29 mouse cellular contexts compared by ENCODE assay signal in genomic region chr14:101617680-101618079, GRCm38 (mm10). TPM values are rescaled to one million over a fixed set of nuclear protein-coding genes. Genes with fewer than 3 reads are reported as not detected.
DNase-seq lines count a peak whose midpoint lies in the region; ATAC-seq and TF ChIP-seq lines count a peak whose summit lies in the region.
"Had no signal": no experiment of that assay in that cellular context is flagged by ENCODE, and none has a peak within 500 bp of the region (broad histone marks: within the 10 kb centered on the region; RNA-seq: fewer than 3 reads in every experiment).

No protein-coding gene starts in this region.

- no peak overlapping the region for H3K9ac ChIP-seq in stomach, postnatal 0 days (ENCODE audit: low read length)
- H3K9ac ChIP-seq: embryonic facial prominence, embryonic 12.5 days; forebrain, embryonic 12.5 days; heart, embryonic 15.5 days; hindbrain, embryonic 14.5 days; limb, embryonic 12.5 days; liver, embryonic 13.5 days had no signal

- no peak for TF ChIP-seq EP300 in stomach, postnatal 0 days (optimal IDR thresholded peaks at IDR 0.05)

- H3K9me3 ChIP-seq in stomach, postnatal 0 days (ENCODE audit: control insufficient read depth, low read length) = no peaks in the 10 kb centered on the region
- H3K9me3 ChIP-seq: embryonic facial prominence, embryonic 12.5 days; forebrain, embryonic 12.5 days; heart, embryonic 15.5 days; limb, embryonic 12.5 days; liver, embryonic 13.5 days had no signal

- no peak overlapping the region for H3K4me3 ChIP-seq in stomach, postnatal 0 days (ENCODE audit: low read depth, low read length)
- H3K4me3 ChIP-seq: embryonic facial prominence, embryonic 12.5 days; erythroblast, embryonic 14.5 days; forebrain, embryonic 12.5 days; heart, embryonic 15.5 days; limb, embryonic 12.5 days; liver, embryonic 13.5 days had no signal

- DNase-seq in CD4-positive, CD25-positive, alpha-beta regulatory T cell, adult 2 months (ENCODE audit: low read depth, low spot score) = peak; percentile 39
- peak; percentile 16 for DNase-seq in thymus, postnatal 4 days
- no peak for DNase-seq in thymus, postnatal 36 days
- DNase-seq in stomach, postnatal 0 days (ENCODE audit: low spot score) = no peak
- DNase-seq in yolk sac, embryonic 10.5 days (ENCODE audit: low spot score) = no peak
- no peak for DNase-seq in right cerebral cortex, adult 18-20 months
- DNase-seq: adrenal gland, adult 8-10 months; cerebellum, adult 18-20 months; cerebellum, postnatal 14 days; gastrocnemius, postnatal 36 days; heart, postnatal 36 days; kidney, adult 9 months; kidney, postnatal 14 days; liver, embryonic 13.5 days; right cerebral cortex, postnatal 25 days; thymus, adult 2 months had no signal

- no peak overlapping the region for H3K27ac ChIP-seq in stomach, postnatal 0 days (replicated peaks)
- H3K27ac ChIP-seq: embryonic facial prominence, embryonic 12.5 days; forebrain, embryonic 12.5 days; heart, embryonic 15.5 days; hindbrain, embryonic 14.5 days; limb, embryonic 12.5 days; liver, embryonic 13.5 days; macrophage had no signal

- H3K36me3 ChIP-seq in stomach, postnatal 0 days (ENCODE audit: control insufficient read depth, insufficient read depth, low read length) = no peaks in the 10 kb centered on the region
- H3K36me3 ChIP-seq: embryonic facial prominence, embryonic 12.5 days; forebrain, embryonic 12.5 days; heart, embryonic 15.5 days; limb, embryonic 12.5 days; liver, embryonic 13.5 days had no signal

- no peak overlapping the region for H3K4me2 ChIP-seq in stomach, postnatal 0 days (replicated peaks; ENCODE audit: low read depth)
- H3K4me2 ChIP-seq: embryonic facial prominence, embryonic 12.5 days; forebrain, embryonic 12.5 days; heart, embryonic 15.5 days; hindbrain, embryonic 14.5 days; limb, embryonic 12.5 days; liver, embryonic 13.5 days; midbrain, embryonic 11.5 days had no signal

- ATAC-seq in CD4-positive, CD25-positive, alpha-beta regulatory T cell, adult 4 months = no peak
- peak; percentile 51; the same call in 1 of the 2 replicates for ATAC-seq in common myeloid progenitor, adult 5-6 weeks (replicated peaks; ENCODE audit: low read depth, poor library complexity, severe bottlenecking)
- ATAC-seq in stomach, postnatal 0 days (ENCODE audit: low FRiP score, low TSS enrichment) = no peak
- ATAC-seq: activated CD4-positive, CD25-positive, alpha-beta regulatory T cell, adult 4 months; inflammation-experienced regulatory T-cells, adult 6 months; Patski had no signal

- H3K4me1 ChIP-seq in stomach, postnatal 0 days (replicated peaks; ENCODE audit: control insufficient read depth, insufficient read depth) = no peaks in the 10 kb centered on the region
- H3K4me1 ChIP-seq: embryonic facial prominence, embryonic 12.5 days; forebrain, embryonic 12.5 days; limb, embryonic 12.5 days; liver, embryonic 13.5 days had no signal

- no peaks in the 10 kb centered on the region for H3K27me3 ChIP-seq in stomach, postnatal 0 days (ENCODE audit: control insufficient read depth, insufficient read depth, low read length)
- H3K27me3 ChIP-seq: embryonic facial prominence, embryonic 12.5 days; forebrain, embryonic 12.5 days; heart, embryonic 15.5 days; liver, embryonic 13.5 days; Patski had no signal

- peak; percentile 31; the same call in 1 of the 2 replicates for TF ChIP-seq CTCF in stomach, postnatal 0 days (IDR thresholded peaks at IDR 0.05; ENCODE audit: low read depth)

- 85% methylated on average over 5 of the region's 5 CpGs for WGBS in stomach, postnatal 0 days

RNA-seq across cellular contexts. Expression of gene Tbc1d4, which starts 8.7 kb away (rescaled TPM):
- polyA plus RNA-seq in CD4-positive, CD25-positive, alpha-beta regulatory T cell, adult 4 months (2017; shearing (Covaris generic)) = 100 to 1,000 TPM; 145 to 157 TPM
- 17.2 and 20.1 TPM in 2 replicates for total RNA-seq in common myeloid progenitor, adult 5-6 weeks (2017)
- 3.9 and 4.4 TPM in 2 replicates for polyA plus RNA-seq in stomach, postnatal 0 days (2015; fragmentation: Nextera tagmentation; extraction: Ambion mirVana)

RNA-seq across cellular contexts. Expression of gene Commd6, which starts 22.8 kb away (rescaled TPM):
- polyA plus RNA-seq in CD4-positive, CD25-positive, alpha-beta regulatory T cell, adult 4 months (2017; shearing (Covaris generic)) = 100 to 1,000 TPM; 139 to 152 TPM
- 24.2 and 33.8 TPM in 2 replicates for total RNA-seq in common myeloid progenitor, adult 5-6 weeks (2017)
- polyA plus RNA-seq in stomach, postnatal 0 days (2015; fragmentation: Nextera tagmentation; extraction: Ambion mirVana) = 112 and 113 TPM in 2 replicates

RNA-seq across cellular contexts. Expression of gene Uchl3, which starts 36.1 kb away (rescaled TPM):
- 10 to 100 TPM; 69.7 to 70.2 TPM for polyA plus RNA-seq in CD4-positive, CD25-positive, alpha-beta regulatory T cell, adult 4 months (2017; shearing (Covaris generic))
- 74.5 and 76.4 TPM in 2 replicates for total RNA-seq in common myeloid progenitor, adult 5-6 weeks (2017)
- polyA plus RNA-seq in stomach, postnatal 0 days (2015; fragmentation: Nextera tagmentation; extraction: Ambion mirVana) = 187 and 189 TPM in 2 replicates

Comparison
In these comparisons a context has a peak if more than half of its experiments do, and no peak if none do; other contexts are left out.
1. DNase-seq: peak in CD4-positive, CD25-positive, alpha-beta regulatory T cell, adult 2 months (single experiment) and thymus, postnatal 4 days (single experiment); none in thymus, postnatal 36 days (0 of 2), stomach, postnatal 0 days (single experiment), yolk sac, embryonic 10.5 days (single experiment) and right cerebral cortex, adult 18-20 months (single experiment).
2. RNA of gene Tbc1d4, which starts 8.7 kb away (polyA plus RNA-seq): 145 to 157 TPM in CD4-positive, CD25-positive, alpha-beta regulatory T cell, adult 4 months; 3.9 to 4.4 TPM in stomach, postnatal 0 days; every median in the first group is over 10 times any median in the second.